Mouse (Mus musculus) frontal cortex, adult (tissue): ENCODE data around the gene Cog8.
"Not testable (repeated sequence)": the region's sequence is repeated elsewhere in the genome, so short reads cannot be mapped to it uniquely, and the experiment has no call there.

ENCODE experiments used
- ATAC-seq: cut with Nextera tagmentation; 2 replicates; pipeline ENCODE4 v1.9.2; 2017; ENCODE audit warnings: mild to moderate bottlenecking, moderate library complexity, mixed read lengths; ENCODE audit not compliant: low TSS enrichment

Cog8 gene

GRCm38 (mm10) chr8:107045478-107045877 lies 11.0 kb downstream of the Cog8 start:
- ATAC-seq, result no peak

GRCm38 (mm10) chr8:107040632-107041031 lies 15.9 kb downstream of the Cog8 start:
- ATAC-seq, result no peak

GRCm38 (mm10) chr8:107036626-107037025 lies 19.9 kb downstream of the Cog8 start:
- no peak for ATAC-seq

- no peak for ATAC-seq
Observed at GRCm38 (mm10) chr8:107035641-107036040, 20.8 kb downstream of the Cog8 start.

GRCm38 (mm10) chr8:107033609-107034008 lies 22.9 kb downstream of the Cog8 start:
- not testable (repeated sequence) for ATAC-seq

GRCm38 (mm10) chr8:107031577-107032090 lies 24.9 kb downstream of the Cog8 start:
- ATAC-seq, result peak; percentile 42

- ATAC-seq, result peak; percentile 84
Observed at GRCm38 (mm10) chr8:107030650-107031576, 25.6 kb downstream of the Cog8 start, which contains the start of gene Vps4a. Vps4a (plus strand) TSS chr8:107031222.

GRCm38 (mm10) chr8:107030058-107030457 lies 26.4 kb downstream of the Cog8 start:
- no peak for ATAC-seq

- ATAC-seq, result no peak
Observed at GRCm38 (mm10) chr8:107029310-107029709, 27.2 kb downstream of the Cog8 start.

GRCm38 (mm10) chr8:107023479-107023878 lies 33.0 kb downstream of the Cog8 start:
- no peak for ATAC-seq

- ATAC-seq, result no peak
Observed at GRCm38 (mm10) chr8:107014915-107015314, 41.6 kb downstream of the Cog8 start.

GRCm38 (mm10) chr8:107012666-107013065 lies 43.8 kb downstream of the Cog8 start:
- ATAC-seq, result no peak

GRCm38 (mm10) chr8:107007795-107008194 lies 48.7 kb downstream of the Cog8 start:
- ATAC-seq, result peak; percentile 69

GRCm38 (mm10) chr8:107002532-107002931 lies 54.0 kb downstream of the Cog8 start:
- peak; percentile 97 for ATAC-seq

GRCm38 (mm10) chr8:106999068-106999467 lies 57.4 kb downstream of the Cog8 start:
- ATAC-seq, result no peak

GRCm38 (mm10) chr8:106997416-106997815 lies 59.1 kb downstream of the Cog8 start:
- ATAC-seq, result no peak

GRCm38 (mm10) chr8:106996339-106996738 lies 60.1 kb downstream of the Cog8 start:
- ATAC-seq, result not testable (repeated sequence)
